Mouse (Mus musculus) cortical plate, adult 2 months (tissue): ENCODE data around the gene Pwp2. TPM values are rescaled to one million over a fixed set of nuclear protein-coding genes. Genes with fewer than 3 reads are reported as not detected.
A peak's percentile ranks its signal among the peaks of the same experiment; 100 is the strongest.

ENCODE experiments used
- H3K27ac ChIP-seq: fragments of 200-500 bp; 2 replicates; pipeline ENCODE4 v1.5.1; 2012; ENCODE audit warnings: low read length, control low read depth, inconsistent platforms; ENCODE audit not compliant: insufficient read depth
- H3K4me1 ChIP-seq: fragments of 200-500 bp; 2 replicates; pipeline ENCODE4 v1.6.1; 2011; ENCODE audit warnings: low read length; ENCODE audit not compliant: control insufficient read depth, insufficient read depth
- H3K4me3 ChIP-seq: fragments of 200-500 bp; 2 replicates; pipeline ENCODE4 v1.5.1; 2011; ENCODE audit warnings: mild to moderate bottlenecking, low read length, control low read depth; ENCODE audit not compliant: insufficient read depth
- CTCF ChIP-seq: fragments of 200-500 bp; IDR thresholded peaks from 2 replicates; pipeline ENCODE4 v1.5.1; 2011; ENCODE audit warnings: mild to moderate bottlenecking, control low read depth, low read length; ENCODE audit not compliant: insufficient read depth; ENCODE audit errors: extremely low read depth
- POLR2A ChIP-seq: fragments of 200-500 bp; IDR thresholded peaks from 2 replicates; pipeline ENCODE4 v1.6.1; 2011; ENCODE audit warnings: mild to moderate bottlenecking, low read length, control low read depth; ENCODE audit not compliant: insufficient read depth; ENCODE audit errors: extremely low read depth
- polyA plus RNA-seq: library from polyadenylated mRNA; depleted of rRNA; stranded (reverse); fragments of >200 nt; gene quantifications from 2 replicates; pipeline ENCODE4 v1.2.3, GENCODE M21; 2012; rRNA removed

Pwp2 gene
- polyA plus RNA-seq: 18.2 and 19.6 TPM in 2 replicates

DNA sequence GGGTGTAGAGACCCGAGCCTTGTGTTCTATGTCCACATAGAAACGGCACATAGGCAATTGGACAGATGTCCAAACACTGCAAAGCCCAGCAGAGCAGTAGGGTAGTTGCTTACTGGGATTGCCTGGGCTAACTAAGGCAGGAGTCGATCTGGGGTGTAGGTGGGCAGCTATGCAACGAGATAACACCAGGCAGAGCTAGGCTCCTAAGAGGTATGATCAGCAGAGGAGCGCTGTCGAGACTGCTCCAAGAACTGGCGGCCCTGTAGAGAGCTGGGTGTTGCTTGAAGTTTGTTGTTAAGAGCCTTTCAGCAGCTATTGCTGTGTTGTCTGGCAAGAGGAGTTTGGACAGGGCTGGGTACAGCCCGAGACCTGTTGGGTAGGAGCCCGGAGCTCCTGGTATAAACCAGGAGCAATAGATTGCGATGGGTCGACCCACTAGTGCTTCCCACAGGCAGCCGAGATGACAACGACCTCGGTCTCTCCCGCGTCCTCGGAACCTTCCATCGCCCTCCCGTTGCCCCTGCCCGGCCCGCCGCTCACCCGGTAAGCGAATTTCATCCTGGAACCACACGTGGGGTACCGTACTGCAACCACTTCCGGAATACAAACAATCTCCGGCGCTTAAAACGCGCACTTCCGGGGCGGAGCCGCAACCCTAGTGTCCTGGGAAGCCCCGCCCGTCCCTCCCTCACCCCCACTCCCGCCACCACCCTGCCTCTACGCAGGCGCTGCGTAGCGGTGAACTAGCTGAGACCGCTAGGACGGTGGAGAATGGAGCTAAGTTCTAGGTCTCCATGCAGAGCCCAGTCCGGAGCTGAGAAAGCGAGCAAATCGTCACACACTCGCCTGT, at the start of gene Pwp2:
TSS of gene Pwp2 (minus strand) at position 619 of the 850 bp plus-strand sequence.
- Histone ChIP-seq H3K27ac (no peak within 1 kb of the TSS), H3K4me1 (peaks cover 2% of the 10 kb centered on the region; the same call in 1 of the 2 replicates), H3K4me3 (peak within 1 kb of the TSS; percentile 72)
- peak; percentile 96 for TF ChIP-seq POLR2A
- TF ChIP-seq CTCF: no peak

DNA sequence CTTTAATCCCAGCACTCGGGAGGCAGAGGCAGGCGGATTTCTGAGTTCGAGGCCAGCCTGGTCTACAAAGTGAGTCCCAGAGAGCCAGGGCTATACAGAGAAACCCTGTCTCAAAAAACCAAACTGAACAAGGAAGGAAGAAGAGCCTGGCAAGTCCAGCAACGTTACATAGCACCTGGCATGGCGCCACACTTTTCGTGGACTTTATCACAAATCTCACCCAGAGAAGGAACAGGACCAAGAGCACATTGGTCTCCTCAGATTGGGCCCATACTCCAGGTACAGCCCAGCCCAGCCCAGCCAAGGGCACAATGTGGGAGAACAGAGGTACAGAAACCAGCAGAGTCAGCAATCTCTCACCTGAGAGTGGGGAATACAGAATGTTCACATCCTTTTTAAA, 48.8 kb upstream of the Pwp2 start:
- Histone ChIP-seq H3K4me3 (no peak overlapping the region), H3K4me1 (peaks cover 16% of the 10 kb centered on the region), H3K27ac (no peak overlapping the region)
- no peak for TF ChIP-seq CTCF
- no peak for TF ChIP-seq POLR2A

DNA sequence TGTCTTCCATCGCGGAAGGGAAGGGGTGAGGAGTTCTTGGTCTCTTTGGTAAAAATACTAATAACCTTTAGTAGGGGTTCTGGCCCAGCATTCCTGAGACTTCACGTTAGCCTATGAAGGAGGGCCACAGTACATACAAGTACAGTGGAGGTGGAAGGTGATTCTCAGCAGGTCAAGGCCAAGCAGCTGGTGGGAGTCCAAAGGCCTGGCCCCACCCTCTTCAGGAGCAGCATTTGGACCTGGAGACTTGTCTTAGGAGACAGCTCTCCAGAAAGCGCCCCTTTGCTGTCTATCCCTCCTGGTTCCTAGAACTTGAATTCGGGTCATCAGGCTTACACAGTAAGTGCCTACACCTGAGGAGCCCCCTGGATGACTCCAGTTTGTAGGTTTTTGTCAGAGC, 48.2 kb upstream of the Pwp2 start:
- Histone ChIP-seq H3K4me3 (no peak overlapping the region), H3K27ac (no peak overlapping the region), H3K4me1 (peaks cover 16% of the 10 kb centered on the region)
- TF ChIP-seq CTCF: no peak

DNA sequence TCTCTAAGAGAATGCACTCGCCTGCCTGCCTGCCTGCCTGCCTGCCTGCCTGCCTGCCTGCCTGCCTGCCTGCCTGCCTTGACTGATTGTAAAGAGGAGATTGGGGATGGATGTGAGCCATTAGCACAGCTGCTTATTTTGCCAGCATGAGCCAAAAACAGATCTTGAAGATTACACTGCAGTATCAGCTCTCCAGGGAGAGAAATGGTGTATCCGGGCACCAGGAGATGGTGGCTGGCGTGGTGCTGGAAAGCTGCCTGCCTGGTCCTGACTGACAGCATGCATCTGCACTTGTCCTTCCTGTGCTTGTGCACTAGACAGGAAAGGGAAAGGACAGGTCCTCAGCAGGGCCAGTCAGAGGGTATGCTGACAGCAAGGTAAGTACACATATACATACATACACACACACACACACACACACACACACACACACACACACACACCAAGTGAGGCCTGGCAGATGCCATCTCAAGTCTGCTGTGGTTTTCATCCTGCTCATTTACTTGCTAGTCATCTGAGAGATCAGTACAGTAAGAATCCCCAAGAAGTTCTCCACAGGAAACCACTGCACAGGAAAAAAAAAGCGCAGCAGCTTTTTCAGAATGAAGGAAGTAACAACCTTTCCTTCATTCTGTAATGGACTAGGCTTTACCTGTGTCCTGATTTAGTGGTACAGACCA, 47.5 kb upstream of the Pwp2 start:
- no peak overlapping the region for H3K4me3 ChIP-seq
- H3K4me1 ChIP-seq: peaks cover 18% of the 10 kb centered on the region
- H3K27ac ChIP-seq: no peak overlapping the region
- no peak for TF ChIP-seq CTCF
- TF ChIP-seq POLR2A: no peak

DNA sequence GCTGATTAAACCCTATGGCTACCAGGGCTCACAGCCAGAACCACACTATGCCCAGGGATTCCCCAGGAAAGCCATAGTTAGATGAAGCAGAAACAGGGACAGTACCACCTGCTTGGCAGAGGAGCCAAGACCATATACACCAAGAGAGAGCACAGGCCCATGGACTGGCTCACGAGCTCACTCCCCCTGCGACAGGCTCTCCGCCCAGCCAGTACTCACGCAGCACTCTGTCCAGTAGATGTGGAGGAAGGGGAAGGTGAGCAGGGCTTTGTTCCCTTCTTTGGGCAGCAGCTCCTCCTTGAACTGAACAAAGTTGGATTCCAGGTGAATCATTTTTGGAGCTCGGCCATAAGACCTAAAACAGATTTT, 43.6 kb upstream of the Pwp2 start:
- no peak for TF ChIP-seq POLR2A
- H3K27ac ChIP-seq: 0 out of 2 replicates have a peak overlapping the region, but pooled peaks have one; percentile 17
- H3K4me1 ChIP-seq: peaks cover 12% of the 10 kb centered on the region
- no peak overlapping the region for H3K4me3 ChIP-seq

DNA sequence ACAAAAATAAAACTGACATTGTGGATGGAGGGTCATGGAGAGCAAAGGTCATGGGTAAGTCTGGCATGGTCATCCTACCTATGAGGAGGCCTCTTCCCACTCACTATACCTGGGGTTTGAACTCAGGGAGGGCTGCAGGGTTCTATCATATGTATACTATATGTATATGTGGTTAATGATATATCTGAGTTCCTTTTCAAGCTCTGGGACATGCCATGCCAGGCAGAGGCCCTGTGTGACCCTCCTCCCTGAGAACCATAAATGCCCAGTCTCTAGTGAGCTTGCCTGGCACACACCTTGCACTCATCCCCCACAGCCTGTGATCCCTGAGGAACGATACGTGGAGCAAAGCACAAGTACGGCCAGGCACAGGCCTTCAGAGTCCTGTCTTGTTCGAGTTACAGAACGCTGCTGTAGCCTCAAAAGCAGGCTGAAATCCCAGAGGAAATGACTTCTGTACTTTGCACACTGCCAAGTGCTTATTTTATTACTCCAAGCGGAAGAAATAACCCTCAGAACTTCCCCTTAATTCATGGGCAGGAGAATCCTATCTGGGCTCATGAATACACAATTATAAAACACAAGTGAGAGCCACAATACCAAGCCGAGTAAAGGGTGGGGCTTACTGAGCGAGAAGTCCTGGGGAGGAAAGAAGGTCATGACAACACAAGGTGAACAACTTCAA, 43.1 kb upstream of the Pwp2 start:
- Histone ChIP-seq H3K4me3 (no peak overlapping the region), H3K4me1 (peaks cover 12% of the 10 kb centered on the region), H3K27ac (0 out of 2 replicates have a peak overlapping the region, but pooled peaks have one; percentile 17)
- TF ChIP-seq POLR2A: no peak
- no peak for TF ChIP-seq CTCF

DNA sequence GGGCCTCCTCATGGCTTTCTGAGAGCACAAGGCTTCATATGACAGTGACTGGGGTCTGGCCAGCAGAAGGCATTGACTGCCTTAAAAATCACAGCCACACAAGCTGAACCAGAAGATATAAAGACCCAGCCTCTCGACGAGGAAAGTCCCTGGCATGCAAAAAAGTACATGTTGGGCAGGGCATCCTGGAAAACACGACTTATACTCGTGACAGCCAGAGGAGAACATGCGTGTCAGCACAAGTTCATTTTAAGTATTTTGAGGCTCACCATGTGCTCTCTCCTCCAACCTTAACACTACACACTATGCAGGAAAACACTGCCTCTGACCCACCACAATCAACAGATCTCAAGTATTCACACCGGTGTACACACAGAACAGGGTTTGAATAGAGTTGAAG, 39.2 kb upstream of the Pwp2 start:
- Histone ChIP-seq H3K4me3 (no peak overlapping the region), H3K27ac (no peak overlapping the region), H3K4me1 (peaks cover 15% of the 10 kb centered on the region)
- TF ChIP-seq CTCF: no peak
- TF ChIP-seq POLR2A: no peak

DNA sequence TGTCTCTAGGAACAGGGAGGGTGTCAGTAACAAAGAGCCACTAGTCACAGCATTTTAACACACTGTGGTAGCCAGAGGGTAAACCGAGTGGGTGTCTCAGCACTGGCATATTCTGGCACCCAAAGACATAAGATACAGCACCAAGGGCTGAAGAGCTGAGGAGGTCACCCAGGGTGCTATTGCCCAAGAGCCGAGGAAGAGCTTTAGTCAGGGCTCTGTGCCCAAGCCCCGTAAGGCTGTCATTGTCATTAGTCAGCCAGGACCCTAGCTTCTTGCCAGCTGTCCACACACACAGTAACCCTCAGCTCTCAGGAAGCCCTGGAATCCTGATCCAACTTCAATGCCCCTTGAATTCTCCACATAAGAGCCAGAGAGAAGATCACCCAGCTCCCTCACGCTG, 38.0 kb upstream of the Pwp2 start:
- TF ChIP-seq CTCF (no peak), POLR2A (no peak)
- no peak overlapping the region for H3K4me3 ChIP-seq
- peak overlapping the region; percentile 51; the same call in 1 of the 2 replicates for H3K27ac ChIP-seq
- H3K4me1 ChIP-seq: peaks cover 14% of the 10 kb centered on the region

DNA sequence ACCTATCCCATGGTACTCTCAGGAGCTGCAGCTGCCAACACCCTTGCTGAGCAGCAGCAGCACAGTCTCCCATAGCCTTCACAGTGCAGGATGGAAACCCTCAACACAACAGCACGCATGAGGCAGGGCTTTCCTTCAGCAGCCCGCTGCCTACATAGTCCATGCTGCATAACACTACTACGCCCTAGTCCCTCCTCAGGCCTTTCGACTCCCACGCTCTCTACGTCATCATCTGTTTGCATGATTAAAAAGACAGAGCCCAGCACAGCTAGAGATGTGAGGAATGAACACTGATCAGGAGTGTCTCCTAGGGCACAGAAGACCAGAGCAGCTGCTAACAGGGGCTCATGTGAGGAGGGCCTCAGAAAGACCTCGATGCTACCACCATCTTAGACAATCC, 36.4 kb upstream of the Pwp2 start:
- no peak overlapping the region for H3K4me3 ChIP-seq
- H3K27ac ChIP-seq: no peak overlapping the region
- TF ChIP-seq CTCF: no peak
- TF ChIP-seq POLR2A: no peak
- peaks cover 11% of the 10 kb centered on the region for H3K4me1 ChIP-seq

DNA sequence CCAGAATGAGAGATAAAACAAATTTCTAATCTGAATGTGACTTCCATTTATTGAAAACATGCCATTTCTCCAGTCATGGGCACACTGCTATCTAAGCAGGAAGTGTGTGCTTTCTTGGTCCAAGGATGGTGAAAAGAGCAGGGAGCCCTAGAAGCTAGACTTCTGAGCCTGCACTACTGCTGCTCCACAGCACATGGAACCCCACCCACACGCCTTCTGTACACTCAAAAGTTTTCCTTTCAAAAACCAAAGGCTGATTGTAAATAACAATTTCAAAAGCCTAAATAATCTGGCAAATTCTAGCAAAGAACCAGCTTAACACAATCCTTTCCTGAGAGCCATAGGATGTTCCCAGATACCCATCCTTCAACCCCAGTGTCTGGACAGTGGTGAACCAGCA, 34.6 kb upstream of the Pwp2 start:
- H3K4me1 ChIP-seq: peaks cover 16% of the 10 kb centered on the region
- no peak for TF ChIP-seq CTCF
- TF ChIP-seq POLR2A: no peak
- no peak overlapping the region for H3K27ac ChIP-seq
- H3K4me3 ChIP-seq: no peak overlapping the region
